Mouse (Mus musculus): ENCODE data around the gene Aimp2. TPM values are rescaled to one million over a fixed set of nuclear protein-coding genes. Genes with fewer than 3 reads are reported as not detected.

Aimp2 gene
- polyA plus RNA-seq, 1 experiment from 2014 or later, result 92.9 TPM

DNA sequence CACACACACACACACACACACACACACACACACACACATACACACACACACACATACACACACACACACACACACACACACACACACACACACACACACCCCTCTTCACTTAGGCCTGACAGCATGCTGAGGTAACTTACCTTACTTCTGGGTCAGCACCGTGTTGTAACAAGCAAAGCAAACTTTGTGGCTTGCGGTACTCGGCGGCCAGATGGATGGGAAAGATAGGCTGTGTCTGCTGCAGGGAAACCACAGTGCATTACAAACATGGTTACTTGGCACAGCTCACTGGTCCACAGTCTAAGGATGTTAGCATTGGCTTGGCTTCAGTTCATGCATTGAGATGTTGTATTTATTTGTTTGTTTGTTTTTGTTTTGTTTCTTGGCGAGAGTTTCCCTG is 16.3 kb downstream of the Aimp2 start:
- Histone ChIP-seq H3K27ac (replicated peaks) (no peak overlapping the region), H3K9me3 (no peaks in the 10 kb centered on the region), H3K4me3 (no peak overlapping the region), H3K9ac (no peak overlapping the region), H3K27me3 (no peaks in the 10 kb centered on the region), H3K4me1 (replicated peaks) (no peaks in the 10 kb centered on the region), H3K4me2 (no peak overlapping the region), H3K36me3 (peaks cover 90% of the 10 kb centered on the region)
- WGBS, result 84% methylated on average over 5 of the region's 5 CpGs
- ATAC-seq (ENCODE audit: low read depth), result no peak

DNA sequence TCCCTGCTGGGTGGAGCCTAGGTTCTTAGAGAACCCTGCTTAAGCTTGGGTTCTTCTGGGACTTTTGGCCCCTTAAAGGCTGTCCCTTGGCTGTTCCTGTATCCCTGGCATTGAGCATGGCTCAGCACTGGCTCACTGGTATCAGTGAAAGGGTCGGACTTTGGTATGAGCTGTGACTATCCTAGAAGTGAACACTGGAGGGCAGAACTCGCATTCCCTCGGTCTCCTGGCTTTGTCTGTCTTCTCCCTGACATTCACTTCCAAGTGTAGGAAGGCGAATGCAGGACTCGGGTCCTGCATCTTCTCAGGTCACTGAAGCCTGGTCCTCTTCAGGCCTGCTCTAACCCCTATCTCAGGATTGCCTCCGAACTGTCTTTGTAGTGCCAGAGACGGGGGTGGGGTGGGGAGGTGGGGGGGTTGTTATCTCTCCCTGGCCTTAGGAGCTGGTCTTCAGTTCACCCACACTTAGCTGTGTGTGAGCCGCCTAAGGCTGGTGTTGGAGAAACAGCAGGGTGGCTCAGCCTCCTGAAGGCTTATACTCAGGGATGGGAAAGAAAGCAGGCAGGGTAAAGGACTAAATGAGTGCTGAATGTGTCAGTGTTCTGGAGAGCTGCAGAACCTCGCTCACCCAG is 17.3 kb downstream of the Aimp2 start:
- WGBS, result 80% methylated on average over 9 of the region's 9 CpGs
- Histone ChIP-seq H3K4me2 (no peak overlapping the region), H3K27me3 (no peaks in the 10 kb centered on the region), H3K36me3 (peaks cover 90% of the 10 kb centered on the region), H3K4me1 (replicated peaks) (no peaks in the 10 kb centered on the region), H3K27ac (replicated peaks) (no peak overlapping the region), H3K9me3 (no peaks in the 10 kb centered on the region), H3K4me3 (no peak overlapping the region), H3K9ac (no peak overlapping the region)
- no peak for ATAC-seq (ENCODE audit: low read depth)

DNA sequence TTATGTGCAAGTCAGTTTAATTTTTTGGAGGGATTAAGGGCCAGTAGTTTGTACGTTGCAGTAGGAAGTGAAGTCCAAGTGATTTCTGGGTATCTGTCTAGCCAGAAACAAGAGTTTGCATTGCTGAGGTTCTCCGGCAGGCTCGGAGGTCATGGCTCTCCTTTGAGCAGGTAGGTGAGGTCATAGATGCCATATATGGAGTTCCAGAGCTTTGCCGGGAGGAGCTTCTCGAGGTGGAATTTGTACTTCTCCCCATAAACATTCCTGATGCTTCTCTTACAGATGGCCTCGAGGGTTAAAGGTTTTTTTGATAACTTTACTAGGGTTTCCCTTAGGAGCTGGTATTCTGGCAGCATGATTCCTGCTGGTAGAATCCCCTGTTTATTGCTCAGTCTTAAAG is 18.9 kb downstream of the Aimp2 start:
- Histone ChIP-seq H3K4me2 (no peak overlapping the region), H3K4me3 (no peak overlapping the region), H3K27me3 (no peaks in the 10 kb centered on the region), H3K4me1 (replicated peaks) (no peaks in the 10 kb centered on the region), H3K9me3 (peaks cover 4% of the 10 kb centered on the region; the same call in 1 of the 2 replicates), H3K36me3 (peaks cover 91% of the 10 kb centered on the region), H3K27ac (replicated peaks) (no peak overlapping the region), H3K9ac (no peak overlapping the region)
- 91% methylated on average over 6 of the region's 6 CpGs for WGBS
- no peak for ATAC-seq (ENCODE audit: low read depth)

DNA sequence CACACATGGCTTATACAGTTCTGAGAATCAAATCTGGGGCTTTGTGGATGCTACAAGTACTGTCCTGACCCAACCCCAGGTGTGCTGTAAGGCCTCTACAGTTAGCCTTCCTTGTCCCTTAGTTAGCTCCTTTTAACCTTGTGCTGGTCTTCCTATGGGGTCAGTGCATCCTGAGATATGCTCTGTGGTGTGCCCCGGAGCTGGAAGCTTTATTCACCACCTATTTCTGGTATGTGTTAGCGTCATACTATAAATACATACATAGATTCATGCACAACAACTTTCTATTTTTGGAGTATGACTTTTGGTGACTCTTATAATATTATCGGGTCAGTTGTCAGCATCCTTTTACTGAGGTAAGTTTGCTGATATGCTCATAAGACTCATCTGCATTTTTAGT is 24.4 kb downstream of the Aimp2 start:
- no peaks in the 10 kb centered on the region for H3K4me1 ChIP-seq (replicated peaks)
- WGBS, result 95% methylated on average over 3 of the region's 3 CpGs
- no peak overlapping the region for H3K27ac ChIP-seq (replicated peaks)
- no peak overlapping the region for H3K4me2 ChIP-seq
- H3K9ac ChIP-seq, result no peak overlapping the region
- no peak for ATAC-seq (ENCODE audit: low read depth)
- peaks cover 99% of the 10 kb centered on the region for H3K36me3 ChIP-seq
- H3K4me3 ChIP-seq, result no peak overlapping the region
- H3K9me3 ChIP-seq, result peaks cover 4% of the 10 kb centered on the region; the same call in 1 of the 2 replicates
- no peaks in the 10 kb centered on the region for H3K27me3 ChIP-seq

DNA sequence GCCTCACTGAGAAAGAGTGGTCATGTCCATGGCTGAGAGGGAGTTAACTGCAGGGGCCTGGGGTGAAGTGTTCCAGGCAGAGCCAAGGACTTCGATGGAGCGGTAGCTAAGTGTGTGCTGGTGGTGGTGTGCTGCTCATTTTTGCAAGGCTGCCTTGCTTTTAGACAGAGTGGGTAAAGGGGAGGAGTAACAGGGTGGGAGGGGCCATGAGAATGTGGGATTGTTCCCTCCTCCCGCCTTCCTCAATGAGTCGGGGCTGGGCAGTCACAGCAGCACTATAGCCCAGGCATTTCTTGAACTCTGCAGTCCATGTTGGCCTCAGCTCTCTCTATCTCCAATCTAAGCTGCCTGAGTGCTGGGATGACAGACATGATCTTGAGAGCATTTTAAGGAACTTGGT is 35.1 kb downstream of the Aimp2 start:
- no peak for ATAC-seq (ENCODE audit: low read depth)
- Histone ChIP-seq H3K4me1 (replicated peaks) (no peaks in the 10 kb centered on the region), H3K27ac (replicated peaks) (no peak overlapping the region), H3K36me3 (peaks cover 79% of the 10 kb centered on the region), H3K9ac (no peak overlapping the region), H3K4me2 (no peak overlapping the region), H3K4me3 (no peak overlapping the region), H3K27me3 (no peaks in the 10 kb centered on the region), H3K9me3 (no peaks in the 10 kb centered on the region)
- 66% methylated on average over 4 of the region's 4 CpGs for WGBS

DNA sequence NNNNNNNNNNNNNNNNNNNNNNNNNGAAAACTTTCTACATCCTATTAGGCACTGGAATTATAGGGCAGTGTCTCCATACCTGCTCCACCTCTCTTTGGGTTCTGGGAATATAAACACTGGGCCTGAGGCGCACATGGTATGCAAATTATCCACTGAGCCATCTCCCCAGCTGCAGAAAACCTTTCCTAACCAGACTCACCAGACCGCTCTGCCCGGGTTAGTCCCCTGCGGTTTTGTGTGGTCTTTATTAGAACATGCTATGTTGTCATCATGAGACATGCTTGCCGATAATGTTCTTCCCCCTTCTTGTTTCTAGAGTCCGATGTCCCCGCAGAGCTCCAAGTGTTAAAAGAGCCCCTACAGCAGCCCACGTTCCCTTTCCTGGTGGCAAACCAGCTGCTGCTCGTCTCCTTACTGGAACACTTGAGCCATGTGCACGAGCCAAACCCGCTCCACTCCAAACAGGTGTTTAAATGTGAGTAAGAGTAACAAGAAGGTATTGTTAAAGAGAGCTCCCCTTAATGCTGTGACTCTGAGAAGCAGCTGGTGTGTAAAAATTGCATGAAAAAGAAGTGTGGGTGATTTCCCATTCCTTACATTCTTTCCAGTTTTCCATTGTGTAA is 38.0 kb downstream of the Aimp2 start:
- Histone ChIP-seq H3K27ac (replicated peaks) (no peak overlapping the region), H3K27me3 (no peaks in the 10 kb centered on the region), H3K9me3 (no peaks in the 10 kb centered on the region), H3K4me2 (no peak overlapping the region), H3K4me1 (replicated peaks) (no peaks in the 10 kb centered on the region), H3K9ac (no peak overlapping the region), H3K36me3 (peaks cover 50% of the 10 kb centered on the region), H3K4me3 (no peak overlapping the region)
- whole genome bisulfite sequencing, result 93% methylated on average over 11 of the region's 11 CpGs
- no peak for ATAC-seq (ENCODE audit: low read depth)

Other genes with a start within 250 kb of the Aimp2 start
- gene Usp42, start 177.6 kb downstream of the Aimp2 start, polyA plus RNA-seq (2015; fragmentation: Nextera tagmentation; extraction: Ambion mirVana), result 27.7 and 31.5 TPM in 2 replicates
- 51.5 and 56.7 TPM in 2 replicates for gene Eif2ak1, start 92.1 kb downstream of the Aimp2 start, polyA plus RNA-seq (2015; fragmentation: Nextera tagmentation; extraction: Ambion mirVana)
- 0.13 and 0.22 TPM in 2 replicates for gene Ankrd61, start 12.2 kb downstream of the Aimp2 start, polyA plus RNA-seq (2015; fragmentation: Nextera tagmentation; extraction: Ambion mirVana)
- 25.0 and 29.4 TPM in 2 replicates for gene Pms2, start 117 bp upstream of the Aimp2 start, polyA plus RNA-seq (2015; fragmentation: Nextera tagmentation; extraction: Ambion mirVana)
- 2.5 TPM in 2 replicates for gene Gm42421, start 18.3 kb upstream of the Aimp2 start, polyA plus RNA-seq (2015; fragmentation: Nextera tagmentation; extraction: Ambion mirVana)
- gene Rsph10b, start 23.2 kb upstream of the Aimp2 start, polyA plus RNA-seq (2015; fragmentation: Nextera tagmentation; extraction: Ambion mirVana), result 2.9 and 3.4 TPM in 2 replicates
- gene Ccz1, start 105.0 kb upstream of the Aimp2 start, polyA plus RNA-seq (2015; fragmentation: Nextera tagmentation; extraction: Ambion mirVana), result 88.9 and 89.9 TPM in 2 replicates
- not detected in 2 replicates for gene Ocm, start 116.8 kb upstream of the Aimp2 start, polyA plus RNA-seq (2015; fragmentation: Nextera tagmentation; extraction: Ambion mirVana)
- 7.1 and 7.4 TPM in 2 replicates for gene Lmtk2, start 190.6 kb upstream of the Aimp2 start, polyA plus RNA-seq (2015; fragmentation: Nextera tagmentation; extraction: Ambion mirVana)